Mouse (Mus musculus): ENCODE results near the gene Klhl8. TPM values are rescaled to one million over a fixed set of nuclear protein-coding genes. Genes with fewer than 3 reads are reported as not detected.

Klhl8 gene
- polyA plus RNA-seq, 1 experiment from 2014 or later = 17.4 TPM

- no peaks in the 10 kb centered on the region for H3K4me1 ChIP-seq
- no peak for ATAC-seq (ENCODE audit: low FRiP score)
- no peaks in the 10 kb centered on the region for H3K27me3 ChIP-seq
- no peak overlapping the region for H3K27ac ChIP-seq
- no peak overlapping the region for H3K9ac ChIP-seq
- H3K36me3 ChIP-seq (replicated peaks) = no peaks in the 10 kb centered on the region
- WGBS = 97% methylated on average over 3 of the region's 3 CpGs
- no peak overlapping the region for H3K4me2 ChIP-seq
- no peaks in the 10 kb centered on the region for H3K9me3 ChIP-seq
- H3K4me3 ChIP-seq (replicated peaks) = no peak overlapping the region
Observed at GRCm38 (mm10) chr5:103816718-103817117, 94.3 kb downstream of the Klhl8 start.

- no peaks in the 10 kb centered on the region for H3K4me1 ChIP-seq
- no peak for ATAC-seq (ENCODE audit: low FRiP score)
- H3K9ac ChIP-seq = no peak overlapping the region
- no peaks in the 10 kb centered on the region for H3K36me3 ChIP-seq (replicated peaks)
- H3K27me3 ChIP-seq = no peaks in the 10 kb centered on the region
- no peak overlapping the region for H3K27ac ChIP-seq
- H3K9me3 ChIP-seq = no peaks in the 10 kb centered on the region
- H3K4me2 ChIP-seq = no peak overlapping the region
- WGBS = 63% methylated on average over 4 of the region's 4 CpGs
- no peak overlapping the region for H3K4me3 ChIP-seq (replicated peaks)
Observed at GRCm38 (mm10) chr5:103815249-103815617, 95.8 kb downstream of the Klhl8 start.

GRCm38 (mm10) chr5:103814551-103815248, 96.4 kb downstream of the Klhl8 start:
- Histone ChIP-seq H3K4me2 (no peak overlapping the region), H3K36me3 (replicated peaks) (no peaks in the 10 kb centered on the region), H3K27me3 (no peaks in the 10 kb centered on the region), H3K4me3 (replicated peaks) (no peak overlapping the region), H3K27ac (no peak overlapping the region), H3K9me3 (no peaks in the 10 kb centered on the region), H3K4me1 (no peaks in the 10 kb centered on the region), H3K9ac (no peak overlapping the region)
- ATAC-seq (ENCODE audit: low FRiP score) = no peak
- WGBS = 65% methylated on average over 16 of the region's 16 CpGs

- Histone ChIP-seq H3K4me1 (no peaks in the 10 kb centered on the region), H3K9ac (no peak overlapping the region), H3K4me3 (replicated peaks) (no peak overlapping the region), H3K27me3 (no peaks in the 10 kb centered on the region), H3K36me3 (replicated peaks) (no peaks in the 10 kb centered on the region), H3K4me2 (no peak overlapping the region), H3K27ac (no peak overlapping the region), H3K9me3 (no peaks in the 10 kb centered on the region)
- 89% methylated on average over 12 of the region's 12 CpGs for WGBS
- no peak for ATAC-seq (ENCODE audit: low FRiP score)
Observed at GRCm38 (mm10) chr5:103813997-103814542, 97.0 kb downstream of the Klhl8 start.

DNA sequence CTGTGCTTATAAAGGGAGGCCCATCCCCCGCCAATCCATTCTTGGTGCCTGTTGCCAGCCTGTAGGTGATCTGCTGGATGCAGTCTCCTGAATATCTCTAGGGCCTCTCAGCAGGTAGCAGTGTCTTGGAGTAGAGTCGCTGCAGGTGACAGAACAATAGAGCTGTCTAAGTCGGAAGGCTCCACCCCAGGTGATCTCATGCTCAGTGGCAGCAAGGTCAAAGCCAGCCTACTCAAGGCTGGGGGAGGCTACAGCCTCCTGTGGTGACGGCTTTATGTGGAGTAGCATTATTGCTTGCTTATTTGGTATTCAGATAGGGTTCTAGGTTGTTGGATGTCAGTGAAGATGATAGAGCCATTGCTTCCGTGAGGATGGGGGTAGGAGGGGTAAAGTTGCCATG, 97.8 kb downstream of the Klhl8 start:
- 69% methylated on average over 5 of the region's 5 CpGs for WGBS

More for the DNA sequence above, 97.8 kb downstream of the Klhl8 start:
- no peaks in the 10 kb centered on the region for H3K4me1 ChIP-seq
- H3K27me3 ChIP-seq = no peaks in the 10 kb centered on the region
- H3K9ac ChIP-seq = no peak overlapping the region
- no peak overlapping the region for H3K27ac ChIP-seq
- H3K9me3 ChIP-seq = no peaks in the 10 kb centered on the region
- no peak overlapping the region for H3K4me3 ChIP-seq (replicated peaks)
- H3K4me2 ChIP-seq = no peak overlapping the region
- H3K36me3 ChIP-seq (replicated peaks) = no peaks in the 10 kb centered on the region
- ATAC-seq (ENCODE audit: low FRiP score) = no peak

Other genes with a start within 250 kb of the Klhl8 start
- 3.7 and 4.3 TPM in 2 replicates for gene Aff1, start 218.9 kb downstream of the Klhl8 start, polyA plus RNA-seq (2016; fragmentation: Nextera tagmentation; extraction: Ambion mirVana)
- gene Hsd17b13, start 66.2 kb upstream of the Klhl8 start, polyA plus RNA-seq (2016; fragmentation: Nextera tagmentation; extraction: Ambion mirVana) = not detected in 2 replicates
- gene Hsd17b11, start 110.7 kb upstream of the Klhl8 start, polyA plus RNA-seq (2016; fragmentation: Nextera tagmentation; extraction: Ambion mirVana) = 1.5 and 1.7 TPM in 2 replicates
- 55.8 and 58.8 TPM in 2 replicates for gene Nudt9, start 135.0 kb upstream of the Klhl8 start, polyA plus RNA-seq (2016; fragmentation: Nextera tagmentation; extraction: Ambion mirVana)
- gene Gm17660, start 166.3 kb upstream of the Klhl8 start, polyA plus RNA-seq (2016; fragmentation: Nextera tagmentation; extraction: Ambion mirVana) = not detected in 2 replicates
- gene Sparcl1, start 202.5 kb upstream of the Klhl8 start, polyA plus RNA-seq (2016; fragmentation: Nextera tagmentation; extraction: Ambion mirVana) = 26.5 and 27.5 TPM in 2 replicates

Measured in forebrain, embryonic 12.5 days (tissue).